Mouse (Mus musculus): ENCODE measurements around the gene Dhx8. TPM values are rescaled to one million over a fixed set of nuclear protein-coding genes. Genes with fewer than 3 reads are reported as not detected.

Dhx8 gene
- polyA plus RNA-seq, 1 experiment from 2014 or later: 25.6 TPM

Other genes starting within 250 kb of the Dhx8 start
- gene Brca1, start 181.0 kb upstream of the Dhx8 start, polyA plus RNA-seq (2015; fragmentation: Nextera tagmentation; extraction: Ambion mirVana): 2.0 and 3.0 TPM in 2 replicates
- gene Nbr1, start 180.8 kb upstream of the Dhx8 start, polyA plus RNA-seq (2015; fragmentation: Nextera tagmentation; extraction: Ambion mirVana): 80.5 and 93.2 TPM in 2 replicates
- 4.4 and 4.9 TPM in 2 replicates for gene Tmem106a, start 150.7 kb upstream of the Dhx8 start, polyA plus RNA-seq (2015; fragmentation: Nextera tagmentation; extraction: Ambion mirVana)
- not detected in 2 replicates for gene Gm11634, start 133.7 kb upstream of the Dhx8 start, polyA plus RNA-seq (2015; fragmentation: Nextera tagmentation; extraction: Ambion mirVana)
- gene Rdm1, start 105.7 kb upstream of the Dhx8 start, polyA plus RNA-seq (2015; fragmentation: Nextera tagmentation; extraction: Ambion mirVana): 17.2 and 21.7 TPM in 2 replicates
- 7.6 and 7.7 TPM in 2 replicates for gene Arl4d, start 67.4 kb upstream of the Dhx8 start, polyA plus RNA-seq (2015; fragmentation: Nextera tagmentation; extraction: Ambion mirVana)
- gene Etv4, start 52.5 kb downstream of the Dhx8 start, polyA plus RNA-seq (2015; fragmentation: Nextera tagmentation; extraction: Ambion mirVana): 21.7 and 21.8 TPM in 2 replicates
- 0.96 and 0.99 TPM in 2 replicates for gene Meox1, start 161.5 kb downstream of the Dhx8 start, polyA plus RNA-seq (2015; fragmentation: Nextera tagmentation; extraction: Ambion mirVana)
- gene Sost, start 234.1 kb downstream of the Dhx8 start, polyA plus RNA-seq (2015; fragmentation: Nextera tagmentation; extraction: Ambion mirVana): 0.10 and 0.12 TPM in 2 replicates